Mouse (Mus musculus) 3T3-L1 (cell line): ENCODE data around the gene Olfr347.
A peak's percentile ranks its signal among the peaks of the same experiment; 100 is the strongest.

Experiments used
- DNase-seq: peaks from one replicate; pipeline ENCODE4 v3.0.0-alpha.2; 2015; ENCODE audit warnings: low read depth, low spot score

The Olfr347 gene

GRCm38 (mm10) chr2:36731602-36732001 lies at the start of gene Olfr347:
Olfr347 (plus strand) TSS chr2:36731902.
- DNase-seq, result no peak

GRCm38 (mm10) chr2:36685488-36685887 lies 46.2 kb upstream of the Olfr347 start, which contains the start of gene Olfr346:
Olfr346 (plus strand) TSS chr2:36685788.
- DNase-seq, result no peak

GRCm38 (mm10) chr2:36736226-36736625 lies 4.5 kb downstream of the Olfr347 start:
- peak; percentile 17 for DNase-seq

- DNase-seq, result no peak
These were observed 52.3 kb downstream of the Olfr347 start, which contains the start of gene Olfr348 for GRCm38 (mm10) chr2:36783976-36784375. Olfr348 (plus strand) TSS chr2:36784276.
